In the genomic region with DNA sequence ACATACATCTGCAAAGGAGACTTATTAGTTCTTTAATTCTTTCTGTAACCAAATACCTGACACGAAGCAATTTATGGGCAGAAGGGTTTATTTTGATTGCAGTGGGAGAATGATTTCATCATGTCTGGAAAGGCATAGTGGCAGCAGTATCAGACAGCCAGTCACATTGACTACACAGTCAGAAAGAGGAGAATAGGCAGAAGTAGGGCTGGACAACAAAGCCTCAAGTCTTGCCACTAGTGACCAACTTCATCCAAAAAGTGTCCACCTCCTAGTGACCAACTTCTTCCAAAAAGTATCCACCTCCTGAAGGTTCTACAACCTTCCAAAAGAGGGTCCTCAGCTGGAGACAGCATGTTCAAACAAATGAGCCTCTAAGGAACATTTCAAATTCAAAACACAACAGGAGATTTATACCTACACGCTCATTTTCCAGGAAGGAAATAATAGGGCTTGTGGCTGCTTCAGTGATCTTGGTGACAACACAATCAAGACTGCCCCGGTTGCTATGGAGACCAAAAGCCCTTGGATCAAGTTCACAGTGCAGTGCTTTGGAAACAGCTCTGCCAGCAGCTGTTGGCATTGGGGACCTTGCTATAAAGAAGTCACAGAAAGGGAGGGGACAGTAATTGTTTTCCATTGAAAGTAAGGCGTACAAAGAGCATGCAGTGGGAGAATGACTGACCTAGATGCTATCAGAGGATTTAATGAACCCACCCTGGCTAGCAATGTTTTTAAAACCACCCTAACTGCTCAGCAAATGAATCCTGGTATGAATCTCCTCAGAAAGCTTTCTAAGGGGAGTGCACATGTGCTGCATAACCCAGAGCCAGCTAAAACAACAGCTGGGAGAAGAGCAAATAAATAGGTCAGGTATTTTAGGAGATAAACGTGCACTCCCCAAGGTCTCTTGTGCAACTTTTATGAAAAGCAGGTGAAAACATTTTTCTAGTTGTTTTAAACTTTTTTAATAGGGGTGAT, we compare ENCODE assay signal across 9 mouse cellular contexts.
DNase-seq lines count a peak whose midpoint lies in the region; ATAC-seq and TF ChIP-seq lines count a peak whose summit lies in the region.
"Had no signal": no experiment of that assay in that cellular context is flagged by ENCODE, and none has a peak within 500 bp of the region (broad histone marks: within the 10 kb centered on the region; RNA-seq: fewer than 3 reads in every experiment).

No protein-coding gene starts in this region.

- H3K9me3 ChIP-seq in embryonic facial prominence, embryonic 10.5 days = no peaks in the 10 kb centered on the region
- H3K9me3 ChIP-seq in hindbrain, embryonic 14.5 days (ENCODE audit: control insufficient read depth, low read length) = no peaks in the 10 kb centered on the region

- no peaks in the 10 kb centered on the region for H3K36me3 ChIP-seq in embryonic facial prominence, embryonic 10.5 days (replicated peaks)
- H3K36me3 ChIP-seq in hindbrain, embryonic 14.5 days (replicated peaks; ENCODE audit: control insufficient read depth, insufficient read depth) = no peaks in the 10 kb centered on the region

- TF ChIP-seq CTCF in olfactory bulb, adult 2 months (IDR thresholded peaks at IDR 0.05; ENCODE audit: insufficient read depth, low read depth, low read length) = no peak

- peak; percentile 89 for ATAC-seq in hindbrain, embryonic 14.5 days (ENCODE audit: low FRiP score)
- no peak for ATAC-seq in megakaryocyte, adult 5-6 weeks (ENCODE audit: poor library complexity, severe bottlenecking)

- peak; percentile 3 for DNase-seq in layer of hippocampus, adult 11-12 months (ENCODE audit: low spot score)
- no peak for DNase-seq in layer of hippocampus, adult 9-10 months (ENCODE audit: low spot score)
- DNase-seq in embryonic facial prominence, embryonic 10.5 days (ENCODE audit: low spot score) = peak; percentile 60
- DNase-seq in hindbrain, embryonic 14.5 days (ENCODE audit: low spot score) = peak; percentile 50
- DNase-seq in left cerebral cortex, adult 9 months (ENCODE audit: low spot score in 2 of 2) = peak; percentile 23 to 47
- no peak for DNase-seq in thymus, postnatal 10 days (ENCODE audit: low spot score in 2 of 2)

- no peak overlapping the region for H3K4me3 ChIP-seq in embryonic facial prominence, embryonic 10.5 days
- no peak overlapping the region for H3K4me3 ChIP-seq in hindbrain, embryonic 14.5 days (replicated peaks; ENCODE audit: low read length)
- H3K4me3 ChIP-seq in olfactory bulb, adult 2 months (ENCODE audit: insufficient read depth, low read depth, low read length) = no peak overlapping the region
- H3K4me3 ChIP-seq: left cerebral cortex, adult 2 months had no signal

- no peaks in the 10 kb centered on the region for H3K27me3 ChIP-seq in embryonic facial prominence, embryonic 10.5 days (replicated peaks; ENCODE audit: low read depth, poor library complexity, severe bottlenecking)
- no peaks in the 10 kb centered on the region for H3K27me3 ChIP-seq in hindbrain, embryonic 14.5 days (ENCODE audit: control insufficient read depth, insufficient read depth, low read length)

- no peak for TF ChIP-seq POLR2A in olfactory bulb, adult 2 months (IDR thresholded peaks at IDR 0.05; ENCODE audit: insufficient read depth, low read depth, low read length)

- H3K4me2 ChIP-seq in hindbrain, embryonic 14.5 days (replicated peaks) = no peak overlapping the region; the same call in 1 of the 2 replicates

- H3K27ac ChIP-seq in embryonic facial prominence, embryonic 10.5 days (replicated peaks) = no peak overlapping the region
- peak overlapping the region; percentile 57 for H3K27ac ChIP-seq in hindbrain, embryonic 14.5 days
- peak overlapping the region; percentile 73 for H3K27ac ChIP-seq in olfactory bulb, adult 2 months (ENCODE audit: insufficient read depth, low read depth, low read length)
- H3K27ac ChIP-seq: left cerebral cortex, adult 2 months had no signal

- H3K4me1 ChIP-seq in embryonic facial prominence, embryonic 10.5 days = peaks cover 3% of the 10 kb centered on the region
- H3K4me1 ChIP-seq in hindbrain, embryonic 14.5 days (replicated peaks; ENCODE audit: control insufficient read depth, insufficient read depth, low read length) = peaks cover 4% of the 10 kb centered on the region; the same call in 1 of the 2 replicates
- H3K4me1 ChIP-seq in olfactory bulb, adult 2 months (ENCODE audit: control insufficient read depth, insufficient read depth, low read length) = no peaks in the 10 kb centered on the region

- whole genome bisulfite sequencing in embryonic facial prominence, embryonic 10.5 days = 48% methylated on average over 5 of the region's 5 CpGs
- 35% methylated on average over 5 of the region's 5 CpGs for WGBS in hindbrain, embryonic 14.5 days
- 20% methylated on average over 5 of the region's 5 CpGs for WGBS in olfactory bulb, adult 2 months

- no peak overlapping the region for H3K9ac ChIP-seq in hindbrain, embryonic 14.5 days

Comparison
In these comparisons a context has a peak if more than half of its experiments do, and no peak if none do; other contexts are left out.
1. DNase-seq: peak in layer of hippocampus, adult 11-12 months (single experiment), embryonic facial prominence, embryonic 10.5 days (single experiment), hindbrain, embryonic 14.5 days (single experiment) and left cerebral cortex, adult 9 months (2 of 2); none in layer of hippocampus, adult 9-10 months (single experiment) and thymus, postnatal 10 days (0 of 2).